In the genomic region with DNA sequence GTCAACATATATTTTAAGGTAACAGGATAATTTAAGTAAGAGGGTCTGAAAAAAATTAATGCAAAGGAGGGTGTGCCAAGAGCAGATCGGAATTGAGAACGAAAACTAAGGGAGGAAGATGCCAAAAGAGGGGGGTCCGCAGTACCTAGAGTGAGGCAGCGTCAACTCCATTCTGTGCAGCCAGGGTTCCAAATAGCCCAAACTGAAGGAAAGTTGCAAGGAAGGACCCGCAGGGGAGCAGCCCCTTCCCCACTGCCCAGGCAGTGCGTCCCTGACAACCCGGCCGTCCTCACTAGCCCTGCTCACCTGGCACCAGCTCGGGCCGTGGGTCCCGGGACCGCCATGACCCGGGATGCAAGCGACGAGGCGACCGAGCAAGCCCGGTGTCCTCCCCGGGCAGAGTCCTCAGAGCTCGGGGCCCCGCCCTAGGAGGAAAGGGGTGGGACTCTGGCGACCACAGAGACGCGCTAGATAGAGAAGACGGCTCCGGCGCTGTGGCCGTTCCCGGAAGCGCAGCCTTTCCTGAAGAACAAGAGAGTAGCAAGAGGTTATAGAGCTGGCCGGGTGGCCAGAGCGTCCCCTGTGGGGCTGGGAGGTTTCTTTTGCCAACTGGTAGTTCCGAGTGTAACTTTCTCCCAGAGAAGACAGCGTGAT, we compare ENCODE assay signal across 7 mouse cellular contexts. TPM values are rescaled to one million over a fixed set of nuclear protein-coding genes. Genes with fewer than 3 reads are reported as not detected.
A peak's percentile ranks its signal among the peaks of the same experiment; 100 is the strongest.
DNase-seq lines count a peak whose midpoint lies in the region; ATAC-seq lines count a peak whose summit lies in the region.

Gene Abcd4, minus strand, starts transcription at position 437 of the 654 bp plus-strand sequence.

- H3K4me2 ChIP-seq in embryonic facial prominence, embryonic 12.5 days (replicated peaks), result peak within 1 kb of the TSS; percentile 56
- H3K4me2 ChIP-seq in limb, embryonic 11.5 days (ENCODE audit: low read depth, severe bottlenecking), result peak within 1 kb of the TSS; percentile 53
- peak within 1 kb of the TSS; percentile 67 for H3K4me2 ChIP-seq in midbrain, embryonic 14.5 days (ENCODE audit: low read length)

- under 1% methylated on average over 34 of the region's 34 CpGs for WGBS in embryonic facial prominence, embryonic 12.5 days
- under 1% methylated on average over 34 of the region's 34 CpGs for WGBS in limb, embryonic 11.5 days
- under 1% methylated on average over 34 of the region's 34 CpGs for WGBS in midbrain, embryonic 14.5 days

- peak; percentile 91 for DNase-seq in adrenal gland, postnatal 25 days
- DNase-seq in heart, adult 11 months, result peak; percentile 100
- peak; percentile 94 for DNase-seq in kidney, adult 18-20 months
- peak; percentile 93 for DNase-seq in limb, embryonic 11.5 days (ENCODE audit: low spot score)
- peak; percentile 93 for DNase-seq in midbrain, embryonic 14.5 days
- peak; percentile 90 to 92 for DNase-seq in spleen, adult 18-20 months

- no peaks in the 10 kb centered on the region for H3K36me3 ChIP-seq in embryonic facial prominence, embryonic 12.5 days
- no peaks in the 10 kb centered on the region for H3K36me3 ChIP-seq in limb, embryonic 11.5 days (ENCODE audit: control insufficient read depth, insufficient read depth, low read length)
- H3K36me3 ChIP-seq in midbrain, embryonic 14.5 days (ENCODE audit: control insufficient read depth, insufficient read depth, low read length), result no peaks in the 10 kb centered on the region

- H3K4me1 ChIP-seq in embryonic facial prominence, embryonic 12.5 days, result no peaks in the 10 kb centered on the region
- H3K4me1 ChIP-seq in limb, embryonic 11.5 days (ENCODE audit: control insufficient read depth, insufficient read depth, low read length), result no peaks in the 10 kb centered on the region
- no peaks in the 10 kb centered on the region for H3K4me1 ChIP-seq in midbrain, embryonic 14.5 days (ENCODE audit: control insufficient read depth, insufficient read depth, low read length)

- peak within 1 kb of the TSS; percentile 75 for H3K4me3 ChIP-seq in embryonic facial prominence, embryonic 12.5 days
- H3K4me3 ChIP-seq in limb, embryonic 11.5 days (ENCODE audit: low read depth, low read length), result peak within 1 kb of the TSS; percentile 41
- H3K4me3 ChIP-seq in midbrain, embryonic 14.5 days (replicated peaks; ENCODE audit: low read depth, low read length), result peak within 1 kb of the TSS; percentile 70

- H3K9ac ChIP-seq in embryonic facial prominence, embryonic 12.5 days, result peak within 1 kb of the TSS; percentile 76
- H3K9ac ChIP-seq in limb, embryonic 11.5 days (ENCODE audit: low read length), result peak within 1 kb of the TSS; percentile 76
- peak within 1 kb of the TSS; percentile 73 for H3K9ac ChIP-seq in midbrain, embryonic 14.5 days (replicated peaks; ENCODE audit: low read length)

- 0 out of 2 replicates have a peak within 1 kb of the TSS, but pooled peaks have one; percentile 17 for H3K27ac ChIP-seq in embryonic facial prominence, embryonic 12.5 days
- H3K27ac ChIP-seq in limb, embryonic 11.5 days (replicated peaks; ENCODE audit: low read depth, low read length), result no peak within 1 kb of the TSS
- H3K27ac ChIP-seq in midbrain, embryonic 14.5 days (replicated peaks; ENCODE audit: low read depth, low read length), result no peak within 1 kb of the TSS; the same call in 1 of the 2 replicates

- H3K9me3 ChIP-seq in embryonic facial prominence, embryonic 12.5 days, result no peaks in the 10 kb centered on the region
- H3K9me3 ChIP-seq in limb, embryonic 11.5 days (ENCODE audit: control insufficient read depth, low read length), result no peaks in the 10 kb centered on the region
- no peaks in the 10 kb centered on the region for H3K9me3 ChIP-seq in midbrain, embryonic 14.5 days (ENCODE audit: control insufficient read depth, low read length)

- ATAC-seq in embryonic facial prominence, embryonic 12.5 days (ENCODE audit: insufficient number of reproducible peaks, insufficient read depth, low FRiP score, low TSS enrichment), result peak; percentile 97
- ATAC-seq in limb, embryonic 11.5 days (ENCODE audit: insufficient number of reproducible peaks, low FRiP score, low TSS enrichment, low read depth), result peak; percentile 96
- peak; percentile 94 for ATAC-seq in midbrain, embryonic 14.5 days (ENCODE audit: low FRiP score, low TSS enrichment)

- peaks cover 2% of the 10 kb centered on the region; the same call in 1 of the 2 replicates for H3K27me3 ChIP-seq in embryonic facial prominence, embryonic 12.5 days
- no peaks in the 10 kb centered on the region for H3K27me3 ChIP-seq in limb, embryonic 11.5 days (ENCODE audit: control insufficient read depth, insufficient read depth, low read length)
- H3K27me3 ChIP-seq in midbrain, embryonic 14.5 days (ENCODE audit: control insufficient read depth, insufficient read depth, low read length), result no peaks in the 10 kb centered on the region

RNA-seq across cellular contexts. Expression of gene Abcd4, which starts in this region (rescaled TPM):
- total RNA-seq in adrenal gland, postnatal 25 days (2021), result 18.1 and 21.0 TPM in 2 replicates
- 15.8 and 16.0 TPM in 2 replicates for polyA plus RNA-seq in embryonic facial prominence, embryonic 12.5 days (2016; fragmentation: Nextera tagmentation; extraction: Ambion mirVana)
- polyA plus RNA-seq in limb, embryonic 11.5 days (2014; fragmentation: Nextera tagmentation; extraction: Ambion mirVana), result 9.2 and 11.8 TPM in 2 replicates
- polyA plus RNA-seq in midbrain, embryonic 14.5 days (2014; fragmentation: Nextera tagmentation; extraction: Ambion mirVana), result 8.6 and 8.7 TPM in 2 replicates
